Mouse (Mus musculus) embryonic facial prominence, embryonic 14.5 days (tissue): Measurements from ENCODE around the gene Cyp2j8. TPM values are rescaled to one million over a fixed set of nuclear protein-coding genes. Genes with fewer than 3 reads are reported as not detected.
"Not testable (repeated sequence)": the region's sequence is repeated elsewhere in the genome, so short reads cannot be mapped to it uniquely, and the experiment has no call there.

Experiments
- ATAC-seq: fragments of 200-750 bp; cut with Nextera tagmentation; 2 replicates; pipeline ENCODE4 v1.8.0; 2017; ENCODE audit warnings: low read depth, moderate number of reproducible peaks, moderate TSS enrichment
- DNase-seq: peaks from one replicate; pipeline ENCODE4 v3.0.0-alpha.2; 2015; ENCODE audit warnings: low spot score
- H3K27ac ChIP-seq: fragments of 300-500 bp; sonication (generic); replicated peaks from 2 replicates; pipeline ENCODE4 v1.5.1; 2014; ENCODE audit warnings: low read depth, mild to moderate bottlenecking, low read length, moderate library complexity
- H3K27me3 ChIP-seq: fragments of 300-500 bp; sonication (generic); replicated peaks from 2 replicates; pipeline ENCODE4 v1.6.1; 2014; ENCODE audit warnings: low read length; ENCODE audit not compliant: control insufficient read depth, insufficient read depth
- H3K36me3 ChIP-seq: fragments of 300-500 bp; sonication (generic); 2 replicates; pipeline ENCODE4 v1.6.1; 2014; ENCODE audit warnings: low read length, mixed read lengths; ENCODE audit not compliant: control insufficient read depth, insufficient read depth
- H3K4me1 ChIP-seq: fragments of 300-500 bp; sonication (generic); 2 replicates; pipeline ENCODE4 v1.6.1; 2014; ENCODE audit warnings: antibody characterized with exemption, low read length; ENCODE audit not compliant: control insufficient read depth, insufficient read depth
- H3K4me2 ChIP-seq: fragments of 300-500 bp; sonication (generic); 2 replicates; pipeline ENCODE4 v1.6.1; 2014; ENCODE audit warnings: low read depth, mild to moderate bottlenecking, low read length, moderate library complexity, mixed read lengths
- H3K4me3 ChIP-seq: fragments of 300-500 bp; sonication (generic); 2 replicates; pipeline ENCODE4 v1.5.1; 2014; ENCODE audit warnings: low read depth, mild to moderate bottlenecking, low read length
- H3K9ac ChIP-seq: fragments of 300-500 bp; sonication (generic); 2 replicates; pipeline ENCODE4 v1.6.1; 2014; ENCODE audit warnings: low read depth, mild to moderate bottlenecking, low read length, moderate library complexity, mixed read lengths
- H3K9me3 ChIP-seq: fragments of 300-500 bp; sonication (generic); 2 replicates; pipeline ENCODE4 v1.6.1; 2016; ENCODE audit warnings: low read length; ENCODE audit not compliant: control insufficient read depth
- WGBS: fragments of 180-500 bp; shearing (Covaris S2); extraction: QIAGEN DNeasy Blood & Tissue Kit; methylation state at CpG from one replicate; pipeline ENCODE4 v1.1.7; 2014; 5-methylcytosine and 5-hydroxymethylcytosine counted together
- polyA plus RNA-seq: library from polyadenylated mRNA; unstranded; fragments of >200 nt; fragmentation: Nextera tagmentation; extraction: Ambion mirVana; gene quantifications from 2 replicates; pipeline ENCODE4 v1.2.1, GENCODE M21; 2014

The Cyp2j8 gene
- not detected in 2 replicates for polyA plus RNA-seq

- Histone ChIP-seq H3K4me1 (no peaks in the 10 kb centered on the region), H3K36me3 (no peaks in the 10 kb centered on the region), H3K9ac (no peak within 1 kb of the TSS), H3K27ac (no peak within 1 kb of the TSS), H3K4me2 (no peak within 1 kb of the TSS), H3K9me3 (no peaks in the 10 kb centered on the region), H3K27me3 (no peaks in the 10 kb centered on the region), H3K4me3 (no peak within 1 kb of the TSS)
- ATAC-seq (no peak), DNase-seq (no peak)
- 81% methylated on average over 1 of the region's 1 CpGs for WGBS
Measured at GRCm38 (mm10) chr4:96507286-96507685, at the start of gene Cyp2j8. Gene Cyp2j8 (minus strand): TSS chr4:96507386.

GRCm38 (mm10) chr4:96553133-96553819 lies 46.1 kb upstream of the Cyp2j8 start, which contains the start of gene Cyp2j6:
Gene Cyp2j6 (minus strand): TSS chr4:96553661.
- Histone ChIP-seq H3K4me2 (peak within 1 kb of the TSS; percentile 73), H3K9me3 (no peaks in the 10 kb centered on the region), H3K4me1 (peaks cover 8% of the 10 kb centered on the region), H3K27me3 (no peaks in the 10 kb centered on the region), H3K4me3 (peak within 1 kb of the TSS; percentile 68), H3K9ac (peak within 1 kb of the TSS; percentile 79), H3K36me3 (no peaks in the 10 kb centered on the region), H3K27ac (peak within 1 kb of the TSS; percentile 63)
- ATAC-seq (peak; percentile 97), DNase-seq (peak; percentile 89)
- WGBS: 1% methylated on average over 12 of the region's 16 CpGs

- Histone ChIP-seq H3K9me3 (no peaks in the 10 kb centered on the region), H3K36me3 (no peaks in the 10 kb centered on the region), H3K4me2 (peak overlapping the region; percentile 36), H3K4me3 (no peak overlapping the region), H3K4me1 (peaks cover 8% of the 10 kb centered on the region), H3K27me3 (no peaks in the 10 kb centered on the region), H3K27ac (no peak overlapping the region), H3K9ac (0 out of 2 replicates have a peak overlapping the region, but pooled peaks have one; percentile 30)
- 88% methylated on average over 3 of the region's 3 CpGs for WGBS
- ATAC-seq: no peak
- no peak for DNase-seq
Measured at GRCm38 (mm10) chr4:96551619-96552018, 44.4 kb upstream of the Cyp2j8 start.

DNA sequence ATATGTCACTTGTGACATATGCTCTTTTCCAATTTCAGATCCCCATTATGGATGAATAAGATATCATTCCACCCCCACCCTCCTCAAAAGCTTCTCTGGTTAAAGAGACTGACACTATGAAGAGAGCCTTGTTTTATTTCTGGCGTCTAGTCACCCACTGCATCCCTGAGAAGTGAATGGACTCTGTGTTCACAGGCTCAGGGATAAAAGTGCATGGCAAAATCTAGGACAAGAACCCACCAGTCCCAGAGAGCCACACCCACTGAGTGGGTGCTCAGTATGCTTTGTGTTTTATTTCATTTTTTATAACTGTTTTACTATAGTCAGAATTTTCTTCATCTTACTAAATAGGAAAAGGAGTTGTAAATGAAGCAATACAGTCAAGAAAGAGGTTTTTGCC lies 38.8 kb upstream of the Cyp2j8 start:
- Histone ChIP-seq H3K4me1 (no peaks in the 10 kb centered on the region), H3K27me3 (no peaks in the 10 kb centered on the region), H3K4me2 (no peak overlapping the region), H3K27ac (no peak overlapping the region), H3K36me3 (no peaks in the 10 kb centered on the region), H3K9ac (no peak overlapping the region), H3K9me3 (no peaks in the 10 kb centered on the region), H3K4me3 (no peak overlapping the region)
- ATAC-seq: no peak
- WGBS: 34% methylated on average over 1 of the region's 1 CpGs
- peak; percentile 29 for DNase-seq

DNA sequence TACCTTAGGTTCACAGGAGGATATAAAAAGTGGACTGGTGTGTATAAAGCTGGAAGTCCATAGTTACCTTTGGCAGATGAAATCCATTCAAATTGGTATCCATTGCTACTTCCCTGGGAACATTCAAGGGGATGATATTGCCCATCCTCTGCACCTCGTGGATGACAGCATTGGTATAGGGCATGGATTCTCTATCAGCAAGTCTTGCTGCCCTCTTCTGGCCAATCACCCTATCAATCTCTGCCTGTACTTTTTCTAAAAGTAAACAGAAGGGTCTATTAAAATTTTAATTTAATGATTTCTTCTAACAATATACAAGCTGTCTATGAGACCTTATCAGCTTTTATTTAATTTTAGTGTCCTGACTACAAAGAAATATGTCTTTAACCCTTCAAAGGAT lies 18.6 kb upstream of the Cyp2j8 start:
- H3K36me3 ChIP-seq: 0 out of 2 replicates have a peak, but pooled peaks cover 11% of the 10 kb centered on the region
- H3K9me3 ChIP-seq: no peaks in the 10 kb centered on the region
- no peak overlapping the region for H3K9ac ChIP-seq
- H3K4me2 ChIP-seq: no peak overlapping the region
- WGBS: 30% methylated on average over 1 of the region's 1 CpGs
- no peak overlapping the region for H3K27ac ChIP-seq
- ATAC-seq (no peak), DNase-seq (no peak)
- H3K4me1 ChIP-seq: no peaks in the 10 kb centered on the region
- no peaks in the 10 kb centered on the region for H3K27me3 ChIP-seq
- H3K4me3 ChIP-seq: no peak overlapping the region

- Histone ChIP-seq H3K9ac (no peak overlapping the region), H3K4me3 (no peak overlapping the region), H3K27ac (no peak overlapping the region), H3K27me3 (no peaks in the 10 kb centered on the region), H3K9me3 (no peaks in the 10 kb centered on the region), H3K4me1 (no peaks in the 10 kb centered on the region), H3K4me2 (no peak overlapping the region), H3K36me3 (0 out of 2 replicates have a peak, but pooled peaks cover 8% of the 10 kb centered on the region)
- ATAC-seq (no peak), DNase-seq (no peak)
- 91% methylated on average over 2 of the region's 2 CpGs for WGBS
Measured at GRCm38 (mm10) chr4:96522256-96522655, 15.1 kb upstream of the Cyp2j8 start.

DNA sequence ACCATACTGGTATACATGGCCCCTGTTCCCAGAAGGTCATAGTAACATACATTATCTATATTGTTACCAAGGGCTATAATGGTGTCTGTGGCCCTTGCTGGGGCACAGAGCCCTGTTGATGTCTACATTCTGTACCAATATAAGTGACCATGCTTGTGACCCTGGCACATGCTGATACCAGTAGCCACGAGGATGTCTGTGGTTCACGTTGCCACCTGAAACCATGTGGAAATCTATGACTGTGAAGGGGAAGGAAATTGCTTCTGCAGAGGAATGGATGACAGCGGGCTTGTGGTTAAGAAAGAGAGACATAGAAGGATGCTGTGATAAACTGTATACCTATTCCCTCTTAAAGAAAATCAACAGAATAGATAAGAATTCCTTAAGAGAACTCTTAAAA lies 2.9 kb upstream of the Cyp2j8 start:
- no peaks in the 10 kb centered on the region for H3K4me1 ChIP-seq
- no peaks in the 10 kb centered on the region for H3K36me3 ChIP-seq
- H3K4me2 ChIP-seq: no peak overlapping the region
- no peaks in the 10 kb centered on the region for H3K27me3 ChIP-seq
- no peak overlapping the region for H3K27ac ChIP-seq
- H3K9me3 ChIP-seq: no peaks in the 10 kb centered on the region
- ATAC-seq: no peak
- DNase-seq: no peak
- no peak overlapping the region for H3K9ac ChIP-seq
- H3K4me3 ChIP-seq: no peak overlapping the region
- WGBS: 82% methylated on average over 3 of the region's 3 CpGs

GRCm38 (mm10) chr4:96463311-96464060 lies 43.7 kb downstream of the Cyp2j8 start:
- not testable (repeated sequence) for H3K36me3 ChIP-seq, H3K4me3 ChIP-seq, ATAC-seq, H3K4me2 ChIP-seq, H3K27ac ChIP-seq, H3K4me1 ChIP-seq, H3K9ac ChIP-seq, H3K27me3 ChIP-seq, DNase-seq
- peaks cover 11% of the 10 kb centered on the region; the same call in 1 of the 2 replicates for H3K9me3 ChIP-seq
- WGBS: 80% methylated on average over 30 of the region's 30 CpGs
